ENCODE assay signal across 9 mouse cellular contexts in genomic region chr3:60576366-60577046, GRCm38 (mm10).
A peak's percentile ranks its signal among the peaks of the same experiment; 100 is the strongest.
DNase-seq lines count a peak whose midpoint lies in the region; ATAC-seq and TF ChIP-seq lines count a peak whose summit lies in the region.
"Had no signal": no experiment of that assay in that cellular context is flagged by ENCODE, and none has a peak within 500 bp of the region (broad histone marks: within the 10 kb centered on the region; RNA-seq: fewer than 3 reads in every experiment).

No protein-coding gene starts in this region.

- H3K4me1 ChIP-seq in heart, adult 2 months (ENCODE audit: control insufficient read depth, insufficient read depth, low read length): peaks cover 36% of the 10 kb centered on the region
- peaks cover 52% of the 10 kb centered on the region for H3K4me1 ChIP-seq in lung, embryonic 15.5 days
- peaks cover 19% of the 10 kb centered on the region for H3K4me1 ChIP-seq in embryonic facial prominence, embryonic 15.5 days

- peaks cover 77% of the 10 kb centered on the region for H3K36me3 ChIP-seq in heart, adult 2 months (ENCODE audit: control insufficient read depth, insufficient read depth, low read length)
- no peaks in the 10 kb centered on the region for H3K36me3 ChIP-seq in lung, embryonic 15.5 days
- H3K36me3 ChIP-seq in embryonic facial prominence, embryonic 15.5 days: no peaks in the 10 kb centered on the region
- H3K36me3 ChIP-seq in myocyte (ENCODE audit: control insufficient read depth, insufficient read depth): no peaks in the 10 kb centered on the region

- H3K9ac ChIP-seq in heart, adult 2 months (ENCODE audit: low read depth, low read length): peak overlapping the region; percentile 62; the same call in 1 of the 2 replicates
- no peak overlapping the region for H3K9ac ChIP-seq in lung, embryonic 15.5 days
- no peak overlapping the region for H3K9ac ChIP-seq in embryonic facial prominence, embryonic 15.5 days

- H3K27me3 ChIP-seq in heart, adult 2 months (ENCODE audit: control insufficient read depth, insufficient read depth, low read length): no peaks in the 10 kb centered on the region
- no peaks in the 10 kb centered on the region for H3K27me3 ChIP-seq in lung, embryonic 15.5 days
- no peaks in the 10 kb centered on the region for H3K27me3 ChIP-seq in embryonic facial prominence, embryonic 15.5 days
- no peaks in the 10 kb centered on the region for H3K27me3 ChIP-seq in myocyte (ENCODE audit: control insufficient read depth, insufficient read depth, insufficient read length)

- no peak for DNase-seq in heart, adult 2 months
- no peak for DNase-seq in heart, postnatal 36 days
- no peak for DNase-seq in lung, postnatal 14 days
- no peak for DNase-seq in left cerebral cortex, postnatal 25 days (ENCODE audit: low spot score in 2 of 2)
- DNase-seq in right cerebral cortex, postnatal 10 days (ENCODE audit: low spot score in 2 of 2): no peak
- DNase-seq: thymus, adult 18-20 months had no signal

- TF ChIP-seq POLR2A in heart, adult 2 months (IDR thresholded peaks at IDR 0.05; ENCODE audit: insufficient read depth, low read depth, low read length): no peak
- TF ChIP-seq POLR2A in myocyte (IDR thresholded peaks at IDR 0.05; ENCODE audit: insufficient read length, low read depth): no peak

- ATAC-seq in lung, embryonic 15.5 days (ENCODE audit: borderline replicate concordance, extremely low read depth, low FRiP score, low TSS enrichment): no peak
- ATAC-seq in embryonic facial prominence, embryonic 15.5 days (ENCODE audit: insufficient number of reproducible peaks, low FRiP score, low TSS enrichment, low read depth): no peak

- no peak overlapping the region for H3ac ChIP-seq in myocyte (ENCODE audit: control insufficient read depth, insufficient read length)

- H3K4me2 ChIP-seq in lung, embryonic 15.5 days: peak overlapping the region; percentile 9; the same call in 1 of the 2 replicates
- H3K4me2 ChIP-seq in embryonic facial prominence, embryonic 15.5 days (replicated peaks): no peak overlapping the region
- peak overlapping the region; percentile 27 for H3K4me2 ChIP-seq in myocyte (ENCODE audit: low read depth)

- TF ChIP-seq EP300 in heart, adult 2 months (IDR thresholded peaks at IDR 0.05; ENCODE audit: insufficient read depth, low read depth, low read length): no peak

- WGBS in heart, adult 2 months: 10% methylated on average over 9 of the region's 9 CpGs
- 37% methylated on average over 9 of the region's 9 CpGs for WGBS in lung, embryonic 15.5 days
- WGBS in embryonic facial prominence, embryonic 15.5 days: 42% methylated on average over 9 of the region's 9 CpGs

- H3K9me3 ChIP-seq in lung, embryonic 15.5 days: no peaks in the 10 kb centered on the region
- no peaks in the 10 kb centered on the region for H3K9me3 ChIP-seq in embryonic facial prominence, embryonic 15.5 days (replicated peaks)

- peak overlapping the region; percentile 22 for H3K4me3 ChIP-seq in heart, adult 2 months
- no peak overlapping the region for H3K4me3 ChIP-seq in lung, embryonic 15.5 days
- no peak overlapping the region for H3K4me3 ChIP-seq in embryonic facial prominence, embryonic 15.5 days (replicated peaks)
- no peak overlapping the region for H3K4me3 ChIP-seq in myocyte

- intact Hi-C loops in heart, adult 2 months (cut with DNase I): no loop called here
- intact Hi-C loops in heart, postnatal 36 days (cut with DNase I): loop anchor here (10.0 kb wide), 1 partner anchor 788 kb away; the partner anchor contains the start of genes B430305J03Rik and Rap2b
- intact Hi-C loops in left cerebral cortex, postnatal 25 days (cut with DNase I): loop anchor here (5.0 kb wide), 1 partner anchor 74 kb away; no protein-coding TSS in a partner anchor

- peak overlapping the region; percentile 87 for H3K27ac ChIP-seq in heart, adult 2 months
- H3K27ac ChIP-seq in lung, embryonic 15.5 days: no peak overlapping the region
- 0 out of 2 replicates have a peak overlapping the region, but pooled peaks have one; percentile 36 for H3K27ac ChIP-seq in embryonic facial prominence, embryonic 15.5 days (replicated peaks)

- no peak for TF ChIP-seq CTCF in heart, adult 2 months (IDR thresholded peaks at IDR 0.05)

- peaks cover 11% of the 10 kb centered on the region for H3K79me2 ChIP-seq in heart, adult 2 months (replicated peaks; ENCODE audit: control insufficient read depth, insufficient read depth, low read length)
- H3K79me2 ChIP-seq in myocyte (ENCODE audit: control insufficient read depth, insufficient read depth): peaks cover 99% of the 10 kb centered on the region

TF ChIP-seq in myocyte, 11 proteins besides CTCF, POLR2A, EP300 and RAD21:
- TF ChIP-seq E2F4 (IDR thresholded peaks at IDR 0.05; ENCODE audit: insufficient read depth): no peak
- TF ChIP-seq POLR2AphosphoS2 (IDR thresholded peaks at IDR 0.05; ENCODE audit: insufficient read length, low read depth): no peak
- no peak for TF ChIP-seq MYOD1 (IDR thresholded peaks at IDR 0.05; ENCODE audit: control insufficient read depth in 1 of 3, insufficient read length in 2 of 3, low read depth in 2 of 3)
- no peak for TF ChIP-seq TCF3 (IDR thresholded peaks at IDR 0.05; ENCODE audit: insufficient read length, low read depth)
- TF ChIP-seq TCF12 (IDR thresholded peaks at IDR 0.05; ENCODE audit: insufficient read depth, poor library complexity, severe bottlenecking): no peak
- TF ChIP-seq MYOG (IDR thresholded peaks at IDR 0.05; ENCODE audit: control insufficient read depth in 1 of 3, insufficient read depth in 1 of 3, insufficient read length in 2 of 3, low read depth in 2 of 3): no peak
